Mouse (Mus musculus) MEL-GATA-1-ER (cell line): Measurements from ENCODE around the gene Foxp1.

ENCODE experiments used
- DNase-seq: peaks from one replicate; pipeline ENCODE4 v3.0.0-alpha.2; 2012; ENCODE audit warnings: low read depth; ENCODE audit errors: extremely low read depth

Gene Foxp1

GRCm38 (mm10) chr6:99395745-99396144 is 126.8 kb downstream of the Foxp1 start:
- DNase-seq, result no peak

- no peak for DNase-seq
Observed at GRCm38 (mm10) chr6:99394801-99395200, 127.7 kb downstream of the Foxp1 start.

- no peak for DNase-seq
Observed at GRCm38 (mm10) chr6:99392484-99392883, 130.0 kb downstream of the Foxp1 start.

- DNase-seq, result peak; percentile 82
Observed at GRCm38 (mm10) chr6:99388741-99389675, 133.5 kb downstream of the Foxp1 start.

- no peak for DNase-seq
Observed at GRCm38 (mm10) chr6:99388023-99388422, 134.5 kb downstream of the Foxp1 start.

GRCm38 (mm10) chr6:99385059-99385604 is 137.4 kb downstream of the Foxp1 start:
- no peak for DNase-seq

- no peak for DNase-seq
Observed at GRCm38 (mm10) chr6:99383846-99384472, 138.6 kb downstream of the Foxp1 start.

- DNase-seq, result no peak
Observed at GRCm38 (mm10) chr6:99380146-99380545, 142.4 kb downstream of the Foxp1 start.

GRCm38 (mm10) chr6:99378997-99379710 is 143.4 kb downstream of the Foxp1 start:
- DNase-seq, result no peak

GRCm38 (mm10) chr6:99377716-99378115 is 144.8 kb downstream of the Foxp1 start:
- DNase-seq, result no peak

- no peak for DNase-seq
Observed at GRCm38 (mm10) chr6:99377131-99377530, 145.4 kb downstream of the Foxp1 start.

- no peak for DNase-seq
Observed at GRCm38 (mm10) chr6:99376721-99377120, 145.8 kb downstream of the Foxp1 start.

GRCm38 (mm10) chr6:99375865-99376264 is 146.7 kb downstream of the Foxp1 start:
- DNase-seq, result no peak

GRCm38 (mm10) chr6:99375376-99375775 is 147.1 kb downstream of the Foxp1 start:
- DNase-seq, result no peak

- no peak for DNase-seq
Observed at GRCm38 (mm10) chr6:99374448-99375271, 147.9 kb downstream of the Foxp1 start.

GRCm38 (mm10) chr6:99372427-99372826 is 150.1 kb downstream of the Foxp1 start:
- DNase-seq, result no peak

- DNase-seq, result no peak
Observed at GRCm38 (mm10) chr6:99372016-99372415, 150.5 kb downstream of the Foxp1 start.

- DNase-seq, result no peak
Observed at GRCm38 (mm10) chr6:99369931-99370330, 152.6 kb downstream of the Foxp1 start.

- DNase-seq, result no peak
Observed at GRCm38 (mm10) chr6:99369156-99369555, 153.4 kb downstream of the Foxp1 start.

- peak; percentile 6 for DNase-seq
Observed at GRCm38 (mm10) chr6:99368118-99368753, 154.3 kb downstream of the Foxp1 start.
